Mouse (Mus musculus) bone marrow macrophage, adult 2 months (primary cell): ENCODE measurements around the gene Galnt7.

ENCODE experiments used
- CTCF ChIP-seq: IDR thresholded peaks from 2 replicates; pipeline ENCODE4 v1.5.1; 2012; ENCODE audit warnings: low read depth, mild to moderate bottlenecking, low read length, moderate library complexity
- POLR2A ChIP-seq: IDR thresholded peaks from 2 replicates; pipeline ENCODE4 v1.6.1; 2012; ENCODE audit warnings: mild to moderate bottlenecking, low read depth, low read length, borderline replicate concordance

DNA sequence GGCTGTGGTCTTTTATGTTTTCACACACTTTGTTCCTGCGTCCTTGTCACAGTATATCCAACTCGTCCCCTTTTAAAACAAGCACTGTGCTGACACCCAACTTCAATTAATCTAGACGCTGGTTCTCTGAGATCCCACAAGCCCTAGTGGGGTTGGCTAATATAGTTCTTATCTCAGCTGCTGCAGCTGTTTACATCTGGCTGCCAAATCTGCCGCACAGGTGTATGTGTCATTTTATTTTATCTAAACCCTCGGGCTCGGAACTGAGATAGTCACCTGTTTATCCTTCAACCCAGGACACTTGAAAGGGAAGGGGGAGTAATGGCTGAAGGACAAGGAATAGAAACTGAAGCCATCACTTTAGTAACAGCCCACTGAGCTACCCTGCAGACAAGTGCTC lies 8.6 kb downstream of the Galnt7 start:
- TF ChIP-seq CTCF = no peak
- TF ChIP-seq POLR2A = no peak
